Mouse (Mus musculus) myocyte (in vitro differentiated cells): Measurements from ENCODE around the gene Rap1gap2. TPM values are rescaled to one million over a fixed set of nuclear protein-coding genes. Genes with fewer than 3 reads are reported as not detected.

Experiments
- H3K27me3 ChIP-seq: one replicate; pipeline ENCODE4 v1.6.1; 2011; ENCODE audit not compliant: control insufficient read depth, insufficient read depth, insufficient read length
- H3K36me3 ChIP-seq: one replicate; pipeline ENCODE4 v1.6.1; 2011; ENCODE audit not compliant: control insufficient read depth, insufficient read depth
- H3K4me2 ChIP-seq: one replicate; pipeline ENCODE4 v1.6.1; 2011; ENCODE audit warnings: low read depth, control low read depth
- H3K4me3 ChIP-seq: one replicate; pipeline ENCODE4 v1.5.1; 2011; ENCODE audit warnings: mild to moderate bottlenecking, control low read depth, moderate library complexity
- H3K79me2 ChIP-seq: one replicate; pipeline ENCODE4 v1.6.1; 2011; ENCODE audit not compliant: control insufficient read depth, insufficient read depth
- H3ac ChIP-seq: one replicate; pipeline ENCODE4 v1.6.1; 2011; ENCODE audit not compliant: control insufficient read depth, insufficient read length
- CEBPB ChIP-seq: IDR thresholded peaks from 2 replicates; pipeline ENCODE4 v1.6.1; 2011; ENCODE audit warnings: mild to moderate bottlenecking, moderate library complexity; ENCODE audit not compliant: poor library complexity, insufficient read depth, severe bottlenecking
- E2F4 ChIP-seq: IDR thresholded peaks from one replicate; pipeline ENCODE4 v1.6.1; 2011; ENCODE audit warnings: mild to moderate bottlenecking, control low read depth, moderate library complexity; ENCODE audit not compliant: insufficient read depth
- MAX ChIP-seq: IDR thresholded peaks from one replicate; pipeline ENCODE4 v1.6.1; 2011; ENCODE audit warnings: low read depth, mild to moderate bottlenecking, control low read depth
- MYOD1 ChIP-seq, 3 experiments: IDR thresholded peaks; one replicate each; pipeline ENCODE4 v1.6.1; 2011; ENCODE audit warnings: control low read depth in 2 of 3, low read depth in 2 of 3, mild to moderate bottlenecking in 2 of 3, moderate library complexity in 1 of 3; ENCODE audit not compliant: insufficient read length in 2 of 3, control insufficient read depth in 1 of 3
- MYOG ChIP-seq, 3 experiments: IDR thresholded peaks; one replicate each; pipeline ENCODE4 v1.6.1; 2011; ENCODE audit warnings: control low read depth in 2 of 3, low read depth in 2 of 3, mild to moderate bottlenecking in 2 of 3; ENCODE audit not compliant: insufficient read length in 2 of 3, control insufficient read depth in 1 of 3, insufficient read depth in 1 of 3
- POLR2A ChIP-seq: IDR thresholded peaks from one replicate; pipeline ENCODE4 v1.6.1; 2011; ENCODE audit warnings: low read depth, mild to moderate bottlenecking, control low read depth, moderate library complexity; ENCODE audit not compliant: insufficient read length
- POLR2AphosphoS2 ChIP-seq: IDR thresholded peaks from one replicate; pipeline ENCODE4 v1.6.1; 2011; ENCODE audit warnings: low read depth, control low read depth; ENCODE audit not compliant: insufficient read length
- REST ChIP-seq: IDR thresholded peaks from one replicate; pipeline ENCODE4 v1.6.1; 2011; ENCODE audit warnings: mild to moderate bottlenecking, control low read depth, moderate library complexity; ENCODE audit not compliant: insufficient read depth, insufficient read length
- SRF ChIP-seq: IDR thresholded peaks from one replicate; pipeline ENCODE4 v1.6.1; 2011; ENCODE audit warnings: low read depth; ENCODE audit not compliant: control insufficient read depth, insufficient read length
- TCF12 ChIP-seq: IDR thresholded peaks from one replicate; pipeline ENCODE4 v1.6.1; 2011; ENCODE audit warnings: mild to moderate bottlenecking, control low read depth; ENCODE audit not compliant: poor library complexity, insufficient read depth, severe bottlenecking
- TCF3 ChIP-seq: IDR thresholded peaks from one replicate; pipeline ENCODE4 v1.6.1; 2011; ENCODE audit warnings: low read depth, control low read depth; ENCODE audit not compliant: insufficient read length
- USF1 ChIP-seq: IDR thresholded peaks from one replicate; pipeline ENCODE4 v1.6.1; 2011; ENCODE audit warnings: low read depth, mild to moderate bottlenecking, control low read depth, moderate library complexity
- polyA plus RNA-seq: library from polyadenylated mRNA; unstranded; fragments of >200 nt; fragmentation: generic; extraction: Trizol; gene quantifications from one replicate; pipeline ENCODE4 v1.2.1, GENCODE M21; 2012; ENCODE audit warnings: missing spikeins

The Rap1gap2 gene
- polyA plus RNA-seq, 1 experiment = 43.4 TPM

- Histone ChIP-seq H3K4me3 (no peak overlapping the region), H3K4me2 (no peak overlapping the region), H3K36me3 (no peaks in the 10 kb centered on the region), H3K79me2 (no peaks in the 10 kb centered on the region), H3K27me3 (no peaks in the 10 kb centered on the region), H3ac (no peak overlapping the region)
- TF ChIP-seq MYOD1 (IDR thresholded peaks at IDR 0.05; ENCODE audit: control insufficient read depth in 1 of 3, insufficient read length in 2 of 3, low read depth in 2 of 3) (peak in 1 of 3 experiments; percentile 15), POLR2A (no peak), MYOG (IDR thresholded peaks at IDR 0.05; ENCODE audit: control insufficient read depth in 1 of 3, insufficient read depth in 1 of 3, insufficient read length in 2 of 3, low read depth in 2 of 3) (peak in 1 of 3 experiments; percentile 43)
Measured at GRCm38 (mm10) chr11:74464181-74464977, 146.3 kb downstream of the Rap1gap2 start.

- TF ChIP-seq REST (no peak), POLR2AphosphoS2 (no peak), SRF (no peak), MAX (no peak), MYOD1 (IDR thresholded peaks at IDR 0.05; ENCODE audit: control insufficient read depth in 1 of 3, insufficient read length in 2 of 3, low read depth in 2 of 3) (no peak), E2F4 (no peak), CEBPB (no peak), POLR2A (no peak), TCF12 (no peak), TCF3 (no peak), USF1 (no peak), MYOG (IDR thresholded peaks at IDR 0.05; ENCODE audit: control insufficient read depth in 1 of 3, insufficient read depth in 1 of 3, insufficient read length in 2 of 3, low read depth in 2 of 3) (no peak)
- no peak overlapping the region for H3K4me2 ChIP-seq
- H3ac ChIP-seq = no peak overlapping the region
- no peak overlapping the region for H3K4me3 ChIP-seq
- no peaks in the 10 kb centered on the region for H3K36me3 ChIP-seq
- H3K27me3 ChIP-seq = no peaks in the 10 kb centered on the region
- H3K79me2 ChIP-seq = no peaks in the 10 kb centered on the region
Measured at GRCm38 (mm10) chr11:74462651-74463050, 148.1 kb downstream of the Rap1gap2 start.

DNA sequence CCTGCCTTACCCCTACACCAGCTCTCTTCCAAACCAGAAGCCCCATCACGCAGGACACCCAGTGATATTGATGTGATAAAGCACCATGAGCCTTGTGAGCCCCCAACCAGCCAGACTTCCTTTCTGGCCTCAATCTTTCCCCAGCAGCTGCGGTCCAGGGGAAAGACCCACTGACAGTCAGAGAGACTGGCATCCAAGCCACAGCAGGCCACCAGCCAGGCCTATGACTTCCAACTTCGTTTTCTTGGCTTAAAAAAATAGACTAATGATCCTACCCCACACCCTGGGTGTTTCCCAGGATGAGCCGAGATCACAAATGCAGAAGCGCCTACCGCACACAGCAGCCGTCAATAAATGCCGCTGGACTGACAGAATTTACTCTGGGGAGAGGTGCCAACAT lies 151.1 kb downstream of the Rap1gap2 start:
- no peaks in the 10 kb centered on the region for H3K27me3 ChIP-seq
- TF ChIP-seq MYOG (IDR thresholded peaks at IDR 0.05; ENCODE audit: control insufficient read depth in 1 of 3, insufficient read depth in 1 of 3, insufficient read length in 2 of 3, low read depth in 2 of 3) (no peak), REST (no peak)
- no peaks in the 10 kb centered on the region for H3K79me2 ChIP-seq
- H3ac ChIP-seq = no peak overlapping the region
- no peak overlapping the region for H3K4me3 ChIP-seq
- H3K4me2 ChIP-seq = no peak overlapping the region
- H3K36me3 ChIP-seq = no peaks in the 10 kb centered on the region

DNA sequence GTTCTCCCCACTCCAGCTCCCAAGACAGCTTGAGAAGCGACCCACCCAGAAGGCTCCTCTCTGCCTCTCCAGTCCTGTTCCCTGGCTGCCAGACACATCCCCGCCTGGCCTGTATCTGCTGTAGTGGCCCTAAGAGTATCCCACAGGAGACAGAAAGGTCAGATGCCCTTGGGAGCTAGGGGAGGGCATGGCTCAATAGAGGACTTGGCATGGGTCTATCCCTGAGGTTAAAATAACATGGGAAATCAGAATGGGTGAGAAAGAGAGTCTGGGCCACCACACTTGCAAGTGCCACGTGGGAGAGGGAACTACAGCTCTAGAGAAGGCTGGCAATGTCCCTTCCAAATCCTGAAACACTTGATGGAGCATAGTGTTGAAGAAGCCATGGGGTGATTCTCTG lies 152.3 kb downstream of the Rap1gap2 start:
- H3K27me3 ChIP-seq = no peaks in the 10 kb centered on the region
- no peak overlapping the region for H3K4me3 ChIP-seq
- H3ac ChIP-seq = no peak overlapping the region
- TF ChIP-seq CEBPB = no peak
- TF ChIP-seq REST = no peak
- no peak for TF ChIP-seq POLR2AphosphoS2
- no peak for TF ChIP-seq E2F4
- no peak for TF ChIP-seq TCF12
- no peak for TF ChIP-seq USF1
- TF ChIP-seq TCF3 = no peak
- TF ChIP-seq POLR2A = no peak
- no peak for TF ChIP-seq MAX
- TF ChIP-seq MYOG (IDR thresholded peaks at IDR 0.05; ENCODE audit: control insufficient read depth in 1 of 3, insufficient read depth in 1 of 3, insufficient read length in 2 of 3, low read depth in 2 of 3) = no peak
- TF ChIP-seq SRF = no peak
- TF ChIP-seq MYOD1 (IDR thresholded peaks at IDR 0.05; ENCODE audit: control insufficient read depth in 1 of 3, insufficient read length in 2 of 3, low read depth in 2 of 3) = no peak
- no peaks in the 10 kb centered on the region for H3K36me3 ChIP-seq
- no peaks in the 10 kb centered on the region for H3K79me2 ChIP-seq
- H3K4me2 ChIP-seq = no peak overlapping the region

DNA sequence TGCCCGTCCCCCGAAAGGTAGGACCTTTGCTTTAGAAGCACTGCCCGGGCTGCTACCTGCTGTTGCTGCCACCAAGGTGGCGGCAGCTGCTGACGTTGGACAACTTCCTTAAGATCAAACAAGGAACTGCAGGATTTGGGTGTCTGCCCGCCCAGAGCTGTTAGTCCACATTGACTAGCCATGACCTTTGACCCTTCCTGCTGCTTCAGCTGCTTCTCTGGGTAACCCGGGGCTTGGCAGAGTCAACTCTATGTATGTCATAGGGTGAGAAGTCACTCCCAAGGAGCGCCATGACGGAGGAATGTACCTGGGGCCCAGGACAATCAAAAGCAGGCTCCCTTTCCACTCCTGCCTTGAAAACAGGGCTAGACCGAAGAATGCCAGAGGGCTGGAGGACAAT lies 153.5 kb downstream of the Rap1gap2 start:
- no peaks in the 10 kb centered on the region for H3K27me3 ChIP-seq
- no peak overlapping the region for H3K4me3 ChIP-seq
- H3K36me3 ChIP-seq = no peaks in the 10 kb centered on the region
- H3ac ChIP-seq = no peak overlapping the region
- H3K79me2 ChIP-seq = no peaks in the 10 kb centered on the region
- no peak overlapping the region for H3K4me2 ChIP-seq
- no peak for TF ChIP-seq SRF
- no peak for TF ChIP-seq REST
- no peak for TF ChIP-seq POLR2AphosphoS2
- no peak for TF ChIP-seq USF1
- TF ChIP-seq E2F4 = no peak
- no peak for TF ChIP-seq MYOG (IDR thresholded peaks at IDR 0.05; ENCODE audit: control insufficient read depth in 1 of 3, insufficient read depth in 1 of 3, insufficient read length in 2 of 3, low read depth in 2 of 3)
- no peak for TF ChIP-seq MAX
- no peak for TF ChIP-seq TCF12
- TF ChIP-seq MYOD1 (IDR thresholded peaks at IDR 0.05; ENCODE audit: control insufficient read depth in 1 of 3, insufficient read length in 2 of 3, low read depth in 2 of 3) = no peak
- no peak for TF ChIP-seq POLR2A
- TF ChIP-seq TCF3 = no peak
- no peak for TF ChIP-seq CEBPB
